Mouse (Mus musculus): ENCODE results near the gene Eif4e1b. TPM values are rescaled to one million over a fixed set of nuclear protein-coding genes. Genes with fewer than 3 reads are reported as not detected.

Eif4e1b gene
- total and polyA plus RNA-seq, 2 experiments from 2014 or later, result not detected

- Histone ChIP-seq H3K9ac (replicated peaks; ENCODE audit: low read length) (no peak overlapping the region), H3K4me2 (ENCODE audit: low read depth, low read length) (no peak overlapping the region), H3K4me3 (ENCODE audit: low read length) (no peak overlapping the region), H3K27ac (no peak overlapping the region), H3K36me3 (ENCODE audit: insufficient read depth, low read length) (no peaks in the 10 kb centered on the region), H3K4me1 (ENCODE audit: insufficient read depth, low read length) (0 out of 2 replicates have a peak, but pooled peaks cover 3% of the 10 kb centered on the region), H3K9me3 (ENCODE audit: low read length) (no peaks in the 10 kb centered on the region), H3K27me3 (ENCODE audit: insufficient read depth, low read length) (no peaks in the 10 kb centered on the region)
- no peak for DNase-seq (ENCODE audit: low spot score)
- ATAC-seq, result no peak
- TF ChIP-seq CTCF (IDR thresholded peaks at IDR 0.05; ENCODE audit: low read depth), result no peak
- 84% methylated on average over 16 of the region's 16 CpGs for WGBS
These were observed 14.3 kb downstream of the Eif4e1b start for GRCm38 (mm10) chr13:54797861-54798643.

DNA sequence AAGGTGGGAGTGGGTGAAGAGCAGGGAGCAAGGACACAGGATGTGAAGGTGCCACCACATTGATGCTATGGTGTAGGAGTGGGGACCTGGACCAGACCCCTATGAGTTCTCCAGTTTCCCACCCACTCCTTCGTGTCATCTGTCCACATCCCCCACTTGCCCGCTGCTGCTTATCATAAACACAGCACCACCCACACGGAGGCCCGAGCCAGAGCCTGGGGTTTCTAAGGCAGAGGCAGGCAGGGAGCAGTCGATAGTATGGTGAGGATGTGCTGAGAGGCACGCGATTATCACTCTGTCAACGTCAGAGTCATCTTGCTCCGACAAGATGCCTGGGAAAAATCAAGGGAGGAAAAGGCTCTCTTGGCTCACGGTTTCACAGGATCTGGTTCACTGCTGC, 14.9 kb downstream of the Eif4e1b start:
- WGBS, result 77% methylated on average over 10 of the region's 10 CpGs

GRCm38 (mm10) chr13:54799701-54800100, 15.9 kb downstream of the Eif4e1b start:
- TF ChIP-seq CTCF (IDR thresholded peaks at IDR 0.05; ENCODE audit: low read depth), result peak; percentile 98
- Histone ChIP-seq H3K27me3 (ENCODE audit: insufficient read depth, low read length) (no peaks in the 10 kb centered on the region), H3K36me3 (ENCODE audit: insufficient read depth, low read length) (no peaks in the 10 kb centered on the region), H3K9ac (replicated peaks; ENCODE audit: low read length) (no peak overlapping the region), H3K27ac (no peak overlapping the region), H3K4me3 (ENCODE audit: low read length) (no peak overlapping the region), H3K4me2 (ENCODE audit: low read depth, low read length) (peak overlapping the region; percentile 36), H3K4me1 (ENCODE audit: insufficient read depth, low read length) (0 out of 2 replicates have a peak, but pooled peaks cover 3% of the 10 kb centered on the region), H3K9me3 (ENCODE audit: low read length) (no peaks in the 10 kb centered on the region)
- ATAC-seq, result no peak
- WGBS, result 16% methylated on average over 9 of the region's 9 CpGs
- peak; percentile 92 for DNase-seq (ENCODE audit: low spot score)

More for the DNA sequence above, 14.9 kb downstream of the Eif4e1b start:
- 0 out of 2 replicates have a peak, but pooled peaks cover 3% of the 10 kb centered on the region for H3K4me1 ChIP-seq (ENCODE audit: insufficient read depth, low read length)
- H3K4me2 ChIP-seq (ENCODE audit: low read depth, low read length), result no peak overlapping the region
- no peak for TF ChIP-seq CTCF (IDR thresholded peaks at IDR 0.05; ENCODE audit: low read depth)
- H3K9ac ChIP-seq (replicated peaks; ENCODE audit: low read length), result no peak overlapping the region
- H3K27me3 ChIP-seq (ENCODE audit: insufficient read depth, low read length), result no peaks in the 10 kb centered on the region
- DNase-seq (ENCODE audit: low spot score) (no peak), ATAC-seq (no peak)
- no peaks in the 10 kb centered on the region for H3K9me3 ChIP-seq (ENCODE audit: low read length)
- H3K36me3 ChIP-seq (ENCODE audit: insufficient read depth, low read length), result no peaks in the 10 kb centered on the region
- H3K4me3 ChIP-seq (ENCODE audit: low read length), result no peak overlapping the region
- H3K27ac ChIP-seq, result no peak overlapping the region

- 52% methylated on average over 4 of the region's 4 CpGs for WGBS
- no peaks in the 10 kb centered on the region for H3K9me3 ChIP-seq (ENCODE audit: low read length)
These were observed 16.4 kb downstream of the Eif4e1b start for GRCm38 (mm10) chr13:54800206-54800605.

DNA sequence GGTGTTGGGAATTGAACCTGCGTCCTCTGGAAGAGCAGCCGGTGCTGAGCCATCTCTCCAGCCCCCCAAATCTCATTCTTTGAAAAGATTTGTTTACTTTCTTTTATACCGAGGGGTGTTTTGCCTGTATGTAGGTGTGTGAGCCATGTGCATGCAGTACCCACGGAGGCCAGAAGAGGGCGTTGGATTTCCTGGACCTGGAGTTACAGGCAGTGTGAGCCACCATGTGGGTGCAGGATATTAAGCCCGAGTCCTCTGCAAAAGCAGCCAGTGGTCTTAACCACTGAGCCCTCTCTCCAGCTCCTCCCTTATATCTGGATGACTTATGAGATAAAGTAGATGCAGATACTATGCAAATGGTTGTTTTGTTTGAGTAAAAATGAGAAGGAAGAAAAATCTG, 19.2 kb downstream of the Eif4e1b start:
- Histone ChIP-seq H3K9ac (replicated peaks; ENCODE audit: low read length) (no peak overlapping the region), H3K27ac (no peak overlapping the region), H3K27me3 (ENCODE audit: insufficient read depth, low read length) (no peaks in the 10 kb centered on the region), H3K9me3 (ENCODE audit: low read length) (no peaks in the 10 kb centered on the region), H3K36me3 (ENCODE audit: insufficient read depth, low read length) (no peaks in the 10 kb centered on the region), H3K4me2 (ENCODE audit: low read depth, low read length) (no peak overlapping the region), H3K4me3 (ENCODE audit: low read length) (no peak overlapping the region), H3K4me1 (ENCODE audit: insufficient read depth, low read length) (peaks cover 3% of the 10 kb centered on the region; the same call in 1 of the 2 replicates)
- ATAC-seq (no peak), DNase-seq (ENCODE audit: low spot score) (no peak)
- TF ChIP-seq CTCF (IDR thresholded peaks at IDR 0.05; ENCODE audit: low read depth), result peak; percentile 53
- WGBS, result 83% methylated on average over 6 of the region's 6 CpGs

More at GRCm38 (mm10) chr13:54800206-54800605, 16.4 kb downstream of the Eif4e1b start:
- no peak overlapping the region for H3K4me3 ChIP-seq (ENCODE audit: low read length)
- no peak for DNase-seq (ENCODE audit: low spot score)
- no peaks in the 10 kb centered on the region for H3K27me3 ChIP-seq (ENCODE audit: insufficient read depth, low read length)
- H3K36me3 ChIP-seq (ENCODE audit: insufficient read depth, low read length), result no peaks in the 10 kb centered on the region
- H3K27ac ChIP-seq, result no peak overlapping the region
- TF ChIP-seq CTCF (IDR thresholded peaks at IDR 0.05; ENCODE audit: low read depth), result no peak
- H3K9ac ChIP-seq (replicated peaks; ENCODE audit: low read length), result no peak overlapping the region
- no peak overlapping the region for H3K4me2 ChIP-seq (ENCODE audit: low read depth, low read length)
- 0 out of 2 replicates have a peak, but pooled peaks cover 3% of the 10 kb centered on the region for H3K4me1 ChIP-seq (ENCODE audit: insufficient read depth, low read length)
- ATAC-seq, result no peak

GRCm38 (mm10) chr13:54805134-54805838, 21.5 kb downstream of the Eif4e1b start:
- H3K27ac ChIP-seq, result no peak overlapping the region
- DNase-seq (ENCODE audit: low spot score) (peak; percentile 83), ATAC-seq (peak; percentile 73)
- H3K9me3 ChIP-seq (ENCODE audit: low read length), result no peaks in the 10 kb centered on the region
- H3K9ac ChIP-seq (replicated peaks; ENCODE audit: low read length), result no peak overlapping the region
- peak; percentile 91 for TF ChIP-seq CTCF (IDR thresholded peaks at IDR 0.05; ENCODE audit: low read depth)
- no peaks in the 10 kb centered on the region for H3K36me3 ChIP-seq (ENCODE audit: insufficient read depth, low read length)
- no peaks in the 10 kb centered on the region for H3K27me3 ChIP-seq (ENCODE audit: insufficient read depth, low read length)
- WGBS, result 42% methylated on average over 21 of the region's 21 CpGs
- no peak overlapping the region for H3K4me3 ChIP-seq (ENCODE audit: low read length)
- H3K4me2 ChIP-seq (ENCODE audit: low read depth, low read length), result no peak overlapping the region
- H3K4me1 ChIP-seq (ENCODE audit: insufficient read depth, low read length), result no peaks in the 10 kb centered on the region; the same call in 1 of the 2 replicates
